Mouse (Mus musculus): Measurements from ENCODE around the gene Cyp20a1.

Cyp20a1 gene

GRCm38 (mm10) chr1:60342808-60343629, at the start of gene Cyp20a1:
TSS of gene Cyp20a1 (plus strand) at chr1:60343323.
- no peaks in the 10 kb centered on the region for H3K27me3 ChIP-seq (ENCODE audit: control insufficient read depth, insufficient read depth, low read length, poor library complexity, severe bottlenecking)
- peak; percentile 86 for DNase-seq (ENCODE audit: low read depth, low spot score)
- no peaks in the 10 kb centered on the region for H3K36me3 ChIP-seq (ENCODE audit: control insufficient read depth, insufficient read depth, low read length, poor library complexity, severe bottlenecking)

GRCm38 (mm10) chr1:60293921-60294320, 49.2 kb upstream of the Cyp20a1 start:
- Histone ChIP-seq H3K36me3 (ENCODE audit: control insufficient read depth, insufficient read depth, low read length, poor library complexity, severe bottlenecking) (peaks cover 5% of the 10 kb centered on the region; the same call in 1 of the 2 replicates), H3K27me3 (ENCODE audit: control insufficient read depth, insufficient read depth, low read length, poor library complexity, severe bottlenecking) (no peaks in the 10 kb centered on the region)
- DNase-seq (ENCODE audit: low read depth, low spot score) = no peak

- no peak for DNase-seq (ENCODE audit: low read depth, low spot score)
- H3K36me3 ChIP-seq (ENCODE audit: control insufficient read depth, insufficient read depth, low read length, poor library complexity, severe bottlenecking) = no peaks in the 10 kb centered on the region
- H3K27me3 ChIP-seq (ENCODE audit: control insufficient read depth, insufficient read depth, low read length, poor library complexity, severe bottlenecking) = no peaks in the 10 kb centered on the region
Observed at GRCm38 (mm10) chr1:60343630-60344455, 720 bp downstream of the Cyp20a1 start.

GRCm38 (mm10) chr1:60344670-60345069, 1.5 kb downstream of the Cyp20a1 start:
- H3K27me3 ChIP-seq (ENCODE audit: control insufficient read depth, insufficient read depth, low read length, poor library complexity, severe bottlenecking) = no peaks in the 10 kb centered on the region
- no peak for DNase-seq (ENCODE audit: low read depth, low spot score)
- no peaks in the 10 kb centered on the region for H3K36me3 ChIP-seq (ENCODE audit: control insufficient read depth, insufficient read depth, low read length, poor library complexity, severe bottlenecking)

GRCm38 (mm10) chr1:60345712-60346111, 2.6 kb downstream of the Cyp20a1 start:
- H3K27me3 ChIP-seq (ENCODE audit: control insufficient read depth, insufficient read depth, low read length, poor library complexity, severe bottlenecking) = no peaks in the 10 kb centered on the region
- H3K36me3 ChIP-seq (ENCODE audit: control insufficient read depth, insufficient read depth, low read length, poor library complexity, severe bottlenecking) = no peaks in the 10 kb centered on the region
- no peak for DNase-seq (ENCODE audit: low read depth, low spot score)

- Histone ChIP-seq H3K27me3 (ENCODE audit: control insufficient read depth, insufficient read depth, low read length, poor library complexity, severe bottlenecking) (no peaks in the 10 kb centered on the region), H3K36me3 (ENCODE audit: control insufficient read depth, insufficient read depth, low read length, poor library complexity, severe bottlenecking) (no peaks in the 10 kb centered on the region)
- DNase-seq (ENCODE audit: low read depth, low spot score) = no peak
Observed at GRCm38 (mm10) chr1:60352786-60353185, 9.7 kb downstream of the Cyp20a1 start.

GRCm38 (mm10) chr1:60361626-60362025, 18.5 kb downstream of the Cyp20a1 start:
- no peaks in the 10 kb centered on the region for H3K36me3 ChIP-seq (ENCODE audit: control insufficient read depth, insufficient read depth, low read length, poor library complexity, severe bottlenecking)
- no peaks in the 10 kb centered on the region for H3K27me3 ChIP-seq (ENCODE audit: control insufficient read depth, insufficient read depth, low read length, poor library complexity, severe bottlenecking)
- DNase-seq (ENCODE audit: low read depth, low spot score) = peak; percentile 5

- no peaks in the 10 kb centered on the region for H3K27me3 ChIP-seq (ENCODE audit: control insufficient read depth, insufficient read depth, low read length, poor library complexity, severe bottlenecking)
- DNase-seq (ENCODE audit: low read depth, low spot score) = no peak
- H3K36me3 ChIP-seq (ENCODE audit: control insufficient read depth, insufficient read depth, low read length, poor library complexity, severe bottlenecking) = peaks cover 11% of the 10 kb centered on the region
Observed at GRCm38 (mm10) chr1:60376556-60376955, 33.4 kb downstream of the Cyp20a1 start.

GRCm38 (mm10) chr1:60381910-60382309, 38.8 kb downstream of the Cyp20a1 start:
- Histone ChIP-seq H3K27me3 (ENCODE audit: control insufficient read depth, insufficient read depth, low read length, poor library complexity, severe bottlenecking) (no peaks in the 10 kb centered on the region), H3K36me3 (ENCODE audit: control insufficient read depth, insufficient read depth, low read length, poor library complexity, severe bottlenecking) (peaks cover 4% of the 10 kb centered on the region; the same call in 1 of the 2 replicates)
- DNase-seq (ENCODE audit: low read depth, low spot score) = no peak

- no peaks in the 10 kb centered on the region; the same call in 1 of the 2 replicates for H3K27me3 ChIP-seq (ENCODE audit: control insufficient read depth, insufficient read depth, low read length, poor library complexity, severe bottlenecking)
- peak; percentile 36 for DNase-seq (ENCODE audit: low read depth, low spot score)
- no peaks in the 10 kb centered on the region for H3K36me3 ChIP-seq (ENCODE audit: control insufficient read depth, insufficient read depth, low read length, poor library complexity, severe bottlenecking)
Observed at GRCm38 (mm10) chr1:60404848-60405247, 61.7 kb downstream of the Cyp20a1 start.

GRCm38 (mm10) chr1:60408501-60409167, 65.5 kb downstream of the Cyp20a1 start:
- DNase-seq (ENCODE audit: low read depth, low spot score) = no peak
- Histone ChIP-seq H3K36me3 (ENCODE audit: control insufficient read depth, insufficient read depth, low read length, poor library complexity, severe bottlenecking) (no peaks in the 10 kb centered on the region), H3K27me3 (ENCODE audit: control insufficient read depth, insufficient read depth, low read length, poor library complexity, severe bottlenecking) (no peaks in the 10 kb centered on the region; the same call in 1 of the 2 replicates)

GRCm38 (mm10) chr1:60409168-60409828, 66.2 kb downstream of the Cyp20a1 start, which contains the start of gene Abi2:
TSS of gene Abi2 (plus strand) at chr1:60409619.
- peak; percentile 60 for DNase-seq (ENCODE audit: low read depth, low spot score)
- no peaks in the 10 kb centered on the region for H3K36me3 ChIP-seq (ENCODE audit: control insufficient read depth, insufficient read depth, low read length, poor library complexity, severe bottlenecking)
- H3K27me3 ChIP-seq (ENCODE audit: control insufficient read depth, insufficient read depth, low read length, poor library complexity, severe bottlenecking) = no peaks in the 10 kb centered on the region; the same call in 1 of the 2 replicates

- no peaks in the 10 kb centered on the region for H3K36me3 ChIP-seq (ENCODE audit: control insufficient read depth, insufficient read depth, low read length, poor library complexity, severe bottlenecking)
- no peaks in the 10 kb centered on the region; the same call in 1 of the 2 replicates for H3K27me3 ChIP-seq (ENCODE audit: control insufficient read depth, insufficient read depth, low read length, poor library complexity, severe bottlenecking)
- DNase-seq (ENCODE audit: low read depth, low spot score) = peak; percentile 37
Observed at GRCm38 (mm10) chr1:60409928-60410817, 67.0 kb downstream of the Cyp20a1 start.

All from splenic B cell, adult 2 months (primary cell).